Mouse (Mus musculus) G1E (cell line): ENCODE measurements around the gene Ttll11.

Experiments
- CTCF ChIP-seq: IDR thresholded peaks from 2 replicates; pipeline ENCODE4 v1.5.1; 2012; ENCODE audit warnings: low read depth, low read length, inconsistent platforms, mixed read lengths
- GATA1 ChIP-seq: IDR thresholded peaks from 2 replicates; pipeline ENCODE4 v1.6.1; 2012; ENCODE audit warnings: borderline replicate concordance, low read length, inconsistent platforms, mixed read lengths
- GATA2 ChIP-seq: IDR thresholded peaks from 2 replicates; pipeline ENCODE4 v1.6.1; 2012; ENCODE audit warnings: low read depth, low read length, inconsistent platforms, borderline replicate concordance
- POLR2AphosphoS5 ChIP-seq: IDR thresholded peaks from 2 replicates; pipeline ENCODE4 v1.6.1; 2012; ENCODE audit warnings: low read depth, low read length, inconsistent platforms; ENCODE audit not compliant: insufficient replicate concordance

DNA sequence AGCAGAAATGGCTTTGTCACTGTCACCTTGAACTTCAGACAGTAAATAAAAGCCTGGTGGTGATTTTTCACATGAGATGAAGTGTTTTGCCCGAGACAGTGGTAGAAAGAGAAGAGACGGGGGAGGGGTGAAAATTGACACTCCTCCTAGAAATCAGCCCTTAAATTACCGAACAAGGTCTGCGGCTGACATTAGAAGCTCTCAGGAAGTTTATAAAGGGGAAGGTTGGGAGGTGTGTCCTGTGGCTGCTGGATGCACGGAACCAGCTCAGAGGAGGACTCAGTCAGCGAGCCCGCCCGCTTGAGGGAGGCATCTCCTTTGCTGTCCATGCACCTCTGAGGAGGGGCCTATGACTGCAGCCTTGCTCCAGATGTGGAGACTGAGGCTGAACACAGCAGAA lies 181.7 kb downstream of the Ttll11 start:
- TF ChIP-seq GATA1 (no peak), CTCF (no peak), GATA2 (no peak), POLR2AphosphoS5 (no peak)
